Mouse (Mus musculus) neutrophil, adult 83 days (primary cell): ENCODE measurements around the gene Cilp. TPM values are rescaled to one million over a fixed set of nuclear protein-coding genes. Genes with fewer than 3 reads are reported as not detected.

Experiments
- total RNA-seq, 2 experiments: library from RNA; stranded (reverse); gene quantifications; one replicate each; pipeline ENCODE4 v1.2.4; 2023

Cilp gene
- not detected for total RNA-seq

DNA sequence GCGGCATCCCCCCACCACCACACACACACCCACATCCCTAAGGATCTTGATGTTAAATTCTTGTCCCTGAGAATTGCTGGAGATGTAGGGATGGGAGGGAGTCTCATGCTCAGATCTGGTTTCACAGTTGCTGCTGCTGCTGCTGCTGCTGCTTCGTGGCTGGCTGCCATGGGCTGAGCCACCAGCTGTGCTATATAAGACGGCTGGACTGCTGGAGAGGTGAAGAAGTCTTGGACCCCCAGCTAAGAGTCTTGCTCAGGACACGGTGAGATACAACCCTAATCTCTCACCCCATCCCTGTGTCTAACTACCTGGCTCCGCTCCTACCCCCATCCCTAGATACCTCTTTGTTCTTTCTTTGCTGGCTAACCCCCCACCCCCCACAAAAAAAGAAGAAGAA, at the start of gene Cilp:
TSS of gene Cilp (plus strand) at position 222 of the 400 bp plus-strand sequence.

DNA sequence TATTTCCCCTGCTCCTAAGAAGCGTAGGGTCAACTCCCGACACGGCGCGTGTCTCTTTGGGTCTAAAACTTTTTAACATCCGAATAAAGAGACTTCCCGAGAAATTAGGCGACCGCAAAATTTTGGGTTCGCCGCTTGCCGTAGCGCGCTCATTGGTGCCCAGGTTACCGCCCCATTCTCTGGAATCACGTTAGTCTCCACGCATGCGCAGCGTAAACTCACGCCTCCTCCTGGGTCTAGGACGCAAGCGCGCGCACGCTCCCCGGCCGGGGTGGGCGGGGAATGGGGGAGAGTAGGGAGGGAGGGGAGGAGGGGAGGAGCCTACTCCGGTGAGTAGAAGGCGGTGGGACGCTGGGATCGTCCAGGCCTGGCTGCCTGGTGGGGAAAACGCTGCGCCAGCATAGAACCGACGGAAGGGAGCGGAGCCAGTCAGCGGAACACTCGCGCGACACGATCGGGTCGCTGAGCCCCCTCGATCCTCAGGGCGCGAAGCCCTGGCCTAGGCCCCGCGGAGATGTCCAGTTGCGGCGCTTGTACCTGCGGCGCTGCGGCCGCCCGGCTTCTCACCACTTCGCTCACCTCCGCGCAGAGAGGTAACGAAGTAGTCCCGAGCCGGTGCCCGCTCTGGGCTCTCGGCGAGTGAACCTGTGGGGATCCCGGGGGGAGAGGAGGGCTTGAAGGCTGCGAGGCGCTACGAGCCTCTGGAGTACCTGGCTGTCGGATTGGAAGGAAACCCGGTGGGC, 29.2 kb downstream of the Cilp start, which contains the start of gene Clpx:
TSS of gene Clpx (plus strand) at position 288 of the 743 bp plus-strand sequence.

Other genes starting within 250 kb of the Cilp start
- gene Hacd3, start 243.5 kb upstream of the Cilp start, total RNA-seq, result 10 to 100 TPM in 1 of 2 experiments, 1 to 10 TPM in 1; 7.1 to 10.6 TPM
- 10 to 100 TPM; 73.2 to 80.7 TPM for gene Dpp8, start 232.8 kb upstream of the Cilp start, total RNA-seq
- under 1 TPM; 0.44 to 0.51 TPM for gene Igdcc4, start 163.7 kb upstream of the Cilp start, total RNA-seq
- gene Igdcc3, start 124.0 kb upstream of the Cilp start, total RNA-seq, result not detected
- 1 to 10 TPM; 4.1 to 5.0 TPM for gene Parp16, start 69.8 kb upstream of the Cilp start, total RNA-seq
- gene Clpx, start 29.1 kb downstream of the Cilp start, total RNA-seq, result 10 to 100 TPM; 17.7 to 19.9 TPM
- 10 to 100 TPM; 12.4 to 17.0 TPM for gene Pdcd7, start 80.9 kb downstream of the Cilp start, total RNA-seq
- under 1 TPM in 1 of 2 experiments, not detected in 1; 0.86 TPM for gene Ubap1l, start 95.9 kb downstream of the Cilp start, total RNA-seq
- not detected for gene Kbtbd13, start 126.5 kb downstream of the Cilp start, total RNA-seq
- not detected for gene Rasl12, start 133.3 kb downstream of the Cilp start, total RNA-seq
- gene Slc51b, start 157.8 kb downstream of the Cilp start, total RNA-seq, result not detected
- gene Mtfmt, start 170.6 kb downstream of the Cilp start, total RNA-seq, result 1 to 10 TPM; 6.0 to 8.0 TPM
- 10 to 100 TPM; 68.9 to 73.7 TPM for gene Spg21, start 195.8 kb downstream of the Cilp start, total RNA-seq